Mouse (Mus musculus): ENCODE data around the gene Gm6676.
"Not testable (repeated sequence)": the region's sequence is repeated elsewhere in the genome, so short reads cannot be mapped to it uniquely, and the experiment has no call there.

Gene Gm6676

GRCm38 (mm10) chr14:7125312-7125711 lies at the start of gene Gm6676:
Gene Gm6676 (minus strand): TSS chr14:7125412.
- CTCF ChIA-PET, POLR2A ChIA-PET: not testable (repeated sequence)

- CTCF ChIA-PET, POLR2A ChIA-PET: not testable (repeated sequence)
Measured at GRCm38 (mm10) chr14:7174483-7174971, 49.3 kb upstream of the Gm6676 start, which contains the start of gene Gm3512. Gene Gm3512 (minus strand): TSS chr14:7174533.

- POLR2A ChIA-PET: not testable (repeated sequence)
Measured at GRCm38 (mm10) chr14:7105124-7105802, 19.9 kb downstream of the Gm6676 start.

DNA sequence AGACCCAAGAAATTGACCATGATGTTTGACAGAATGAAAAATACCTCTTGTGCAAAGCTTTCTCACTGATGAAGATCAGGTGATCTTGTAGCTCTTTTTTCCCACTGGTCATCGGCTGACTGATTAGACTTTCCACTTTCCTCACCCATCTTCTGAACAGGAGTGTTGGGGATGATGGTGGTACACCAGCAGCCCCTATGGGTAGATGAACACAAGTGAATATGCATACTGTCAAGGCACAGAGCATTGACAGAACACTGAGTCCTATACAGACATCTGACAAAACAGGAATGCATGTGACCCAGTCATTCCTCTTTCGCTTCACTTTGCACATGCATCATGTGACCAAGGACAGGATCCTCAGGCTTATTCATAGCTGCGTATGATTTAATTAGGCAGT lies 24.7 kb downstream of the Gm6676 start, which contains the start of gene Gm3696:
Gene Gm3696, minus strand, starts transcription at position 101 of the 400 bp plus-strand sequence.
- POLR2A ChIA-PET, CTCF ChIA-PET: not testable (repeated sequence)

More at GRCm38 (mm10) chr14:7105124-7105802, 19.9 kb downstream of the Gm6676 start:
- CTCF ChIA-PET: not testable (repeated sequence)

All from embryonic stem cell, embryonic (primary cell).